Mouse (Mus musculus) T-helper 17 cell (primary cell): ENCODE measurements at regions not wholly inside any gene's neighbourhood (a gene's known extent, or its start where the extent isn't known, plus 50 kb on each side); places are given as distances from the start of the nearest gene placed in this dataset.

Source experiments
- in situ Hi-C, 2 experiments: fragments of 300-600 bp; cut with MboI, MseI; formaldehyde crosslinking; loops; 1 replicate in 1 of 2; 2 replicates in 1 of 2; pipeline ENCODE4 v1.15.1; 2025; ENCODE audit warnings: high pct_unique_total_duplicates in 2 of 2

DNA sequence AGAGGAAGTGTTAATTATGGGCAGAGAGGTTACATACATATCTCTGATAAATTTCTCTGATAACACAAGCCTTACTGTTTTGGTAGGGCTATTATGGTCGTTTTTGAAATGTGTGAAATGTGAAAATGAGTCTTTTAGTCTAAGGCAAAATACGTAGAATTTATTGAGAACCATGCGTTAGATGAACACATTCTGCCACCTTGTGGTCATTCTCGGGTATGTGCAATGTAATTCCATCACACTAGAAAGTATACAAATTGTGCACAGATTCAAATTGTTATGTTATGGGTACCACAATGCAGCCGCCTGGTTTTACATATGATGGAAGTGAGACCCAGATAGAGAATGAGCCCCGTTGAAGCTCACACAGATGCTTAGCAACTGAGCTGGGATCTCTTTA, 138.7 kb downstream of the Cdr1 start:
- in situ Hi-C loops, result loop anchor here (10.0 kb wide), 2 partner anchors 562 to 1032 kb away; no protein-coding TSS in a partner anchor

DNA sequence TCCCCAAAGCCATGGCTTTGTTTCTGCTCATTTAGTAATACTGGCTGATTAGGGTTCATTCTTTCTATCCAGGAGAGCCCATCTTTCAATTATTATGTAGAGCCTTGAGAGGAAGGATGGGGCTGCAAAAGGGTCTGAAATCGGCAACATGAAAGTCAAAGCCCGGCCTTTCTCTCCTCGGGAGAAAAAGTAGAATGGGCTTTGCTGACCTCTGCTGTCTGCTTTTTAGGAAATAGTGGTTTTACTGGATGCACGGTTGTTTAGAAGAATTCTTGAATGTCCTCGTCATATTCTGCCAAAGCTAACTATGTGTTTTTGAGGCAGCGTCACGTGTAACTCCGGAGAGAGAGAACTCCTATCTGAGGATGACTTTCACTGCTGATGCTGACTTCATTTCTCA, 142.2 kb downstream of the Cdr1 start:
- in situ Hi-C loops, result loop anchor here (10.0 kb wide), 2 partner anchors 558 to 1028 kb away; no protein-coding TSS in a partner anchor
